Mouse (Mus musculus) neural tube, embryonic 12.5 days (tissue): Measurements from ENCODE around the gene Aplp2. TPM values are rescaled to one million over a fixed set of nuclear protein-coding genes. Genes with fewer than 3 reads are reported as not detected.
A peak's percentile ranks its signal among the peaks of the same experiment; 100 is the strongest.

ENCODE experiments used
- ATAC-seq: fragments of 200-750 bp; cut with Nextera tagmentation; 2 replicates; pipeline ENCODE4 v1.8.0; 2017; ENCODE audit warnings: low read depth, mild to moderate bottlenecking, moderate TSS enrichment, moderate library complexity; ENCODE audit not compliant: low FRiP score
- H3K27ac ChIP-seq: fragments of 300-500 bp; sonication (generic); 2 replicates; pipeline ENCODE4 v1.5.1; 2016
- H3K27me3 ChIP-seq: fragments of 300-500 bp; sonication (generic); replicated peaks from 2 replicates; pipeline ENCODE4 v1.6.1; 2016; ENCODE audit warnings: mild to moderate bottlenecking
- H3K36me3 ChIP-seq: fragments of 300-500 bp; sonication (generic); 2 replicates; pipeline ENCODE4 v1.6.1; 2016; ENCODE audit warnings: mild to moderate bottlenecking
- H3K4me1 ChIP-seq: fragments of 300-500 bp; sonication (generic); 2 replicates; pipeline ENCODE4 v1.6.1; 2016
- H3K4me2 ChIP-seq: fragments of 300-500 bp; sonication (generic); replicated peaks from 2 replicates; pipeline ENCODE4 v1.6.1; 2016; ENCODE audit warnings: mild to moderate bottlenecking
- H3K4me3 ChIP-seq: fragments of 300-500 bp; sonication (generic); 2 replicates; pipeline ENCODE4 v1.5.1; 2016
- H3K9ac ChIP-seq: fragments of 300-500 bp; sonication (generic); 2 replicates; pipeline ENCODE4 v1.6.1; 2016; ENCODE audit warnings: mild to moderate bottlenecking
- H3K9me3 ChIP-seq: fragments of 300-500 bp; sonication (generic); 2 replicates; pipeline ENCODE4 v1.6.1; 2016; ENCODE audit warnings: mild to moderate bottlenecking
- WGBS: fragments of 180-500 bp; shearing (Covaris S2); methylation state at CpG from one replicate; pipeline ENCODE4 v1.1.7; 2016; 5-methylcytosine and 5-hydroxymethylcytosine counted together
- polyA plus RNA-seq: library from polyadenylated mRNA; unstranded; fragments of >200 nt; fragmentation: Nextera tagmentation; extraction: Ambion mirVana; gene quantifications from 2 replicates; pipeline ENCODE4 v1.2.1, GENCODE M21; 2016

The Aplp2 gene
- polyA plus RNA-seq, 1 experiment from 2014 or later, result 334 TPM

GRCm38 (mm10) chr9:31131205-31131968 lies 80.2 kb downstream of the Aplp2 start, which contains the start of gene St14:
TSS of gene St14 (minus strand) at chr9:31131853.
- peak within 1 kb of the TSS; percentile 39 for H3K4me3 ChIP-seq
- H3K36me3 ChIP-seq, result no peaks in the 10 kb centered on the region
- H3K4me2 ChIP-seq, result peak within 1 kb of the TSS; percentile 90
- peak within 1 kb of the TSS; percentile 19; the same call in 1 of the 2 replicates for H3K9ac ChIP-seq
- H3K27ac ChIP-seq, result no peak within 1 kb of the TSS
- ATAC-seq, result peak; percentile 42; the same call in 1 of the 2 replicates
- under 1% methylated on average over 68 of the region's 74 CpGs for WGBS
- peaks cover 60% of the 10 kb centered on the region for H3K27me3 ChIP-seq
- peaks cover 15% of the 10 kb centered on the region for H3K4me1 ChIP-seq
- no peaks in the 10 kb centered on the region for H3K9me3 ChIP-seq

GRCm38 (mm10) chr9:31130357-31131204 lies 81.0 kb downstream of the Aplp2 start:
- 8% methylated on average over 26 of the region's 26 CpGs for WGBS
- peak overlapping the region; percentile 90 for H3K4me2 ChIP-seq
- H3K27me3 ChIP-seq, result peaks cover 60% of the 10 kb centered on the region
- H3K36me3 ChIP-seq, result no peaks in the 10 kb centered on the region
- peak overlapping the region; percentile 39 for H3K4me3 ChIP-seq
- H3K27ac ChIP-seq, result no peak overlapping the region
- H3K9me3 ChIP-seq, result no peaks in the 10 kb centered on the region
- ATAC-seq, result peak; percentile 27; the same call in 1 of the 2 replicates
- peaks cover 15% of the 10 kb centered on the region for H3K4me1 ChIP-seq
- H3K9ac ChIP-seq, result 0 out of 2 replicates have a peak overlapping the region, but pooled peaks have one; percentile 19

- H3K4me1 ChIP-seq, result peaks cover 15% of the 10 kb centered on the region
- no peak overlapping the region for H3K9ac ChIP-seq
- no peaks in the 10 kb centered on the region for H3K36me3 ChIP-seq
- ATAC-seq, result no peak
- no peak overlapping the region for H3K4me2 ChIP-seq
- peak overlapping the region; percentile 15; the same call in 1 of the 2 replicates for H3K4me3 ChIP-seq
- H3K27ac ChIP-seq, result no peak overlapping the region
- 50% methylated on average over 8 of the region's 8 CpGs for WGBS
- H3K9me3 ChIP-seq, result no peaks in the 10 kb centered on the region
- peaks cover 60% of the 10 kb centered on the region for H3K27me3 ChIP-seq
Observed at GRCm38 (mm10) chr9:31129956-31130355, 81.7 kb downstream of the Aplp2 start.

- Histone ChIP-seq H3K4me2 (no peak overlapping the region), H3K9ac (no peak overlapping the region), H3K27me3 (peaks cover 47% of the 10 kb centered on the region), H3K4me3 (no peak overlapping the region), H3K4me1 (peaks cover 15% of the 10 kb centered on the region), H3K9me3 (no peaks in the 10 kb centered on the region), H3K36me3 (no peaks in the 10 kb centered on the region), H3K27ac (no peak overlapping the region)
- 87% methylated on average over 12 of the region's 12 CpGs for WGBS
- no peak for ATAC-seq
Observed at GRCm38 (mm10) chr9:31127876-31128465, 83.6 kb downstream of the Aplp2 start.

- no peak overlapping the region for H3K27ac ChIP-seq
- H3K9me3 ChIP-seq, result no peaks in the 10 kb centered on the region
- H3K4me1 ChIP-seq, result peaks cover 8% of the 10 kb centered on the region
- H3K27me3 ChIP-seq, result peaks cover 28% of the 10 kb centered on the region
- H3K4me3 ChIP-seq, result no peak overlapping the region
- no peak for ATAC-seq
- H3K4me2 ChIP-seq, result no peak overlapping the region
- H3K36me3 ChIP-seq, result no peaks in the 10 kb centered on the region
- 91% methylated on average over 7 of the region's 7 CpGs for WGBS
- no peak overlapping the region for H3K9ac ChIP-seq
Observed at GRCm38 (mm10) chr9:31126079-31126478, 85.5 kb downstream of the Aplp2 start.

GRCm38 (mm10) chr9:31122464-31123030 lies 89.1 kb downstream of the Aplp2 start:
- Histone ChIP-seq H3K4me3 (no peak overlapping the region), H3K27ac (no peak overlapping the region), H3K9ac (no peak overlapping the region), H3K36me3 (no peaks in the 10 kb centered on the region), H3K27me3 (no peaks in the 10 kb centered on the region), H3K9me3 (no peaks in the 10 kb centered on the region), H3K4me2 (no peak overlapping the region), H3K4me1 (no peaks in the 10 kb centered on the region)
- 76% methylated on average over 13 of the region's 13 CpGs for WGBS
- ATAC-seq, result no peak

- Histone ChIP-seq H3K4me2 (no peak overlapping the region), H3K4me1 (no peaks in the 10 kb centered on the region), H3K9me3 (no peaks in the 10 kb centered on the region), H3K27ac (no peak overlapping the region), H3K36me3 (no peaks in the 10 kb centered on the region), H3K9ac (no peak overlapping the region), H3K27me3 (no peaks in the 10 kb centered on the region), H3K4me3 (no peak overlapping the region)
- 51% methylated on average over 4 of the region's 4 CpGs for WGBS
- ATAC-seq, result no peak
Observed at GRCm38 (mm10) chr9:31120533-31120915, 91.1 kb downstream of the Aplp2 start.

- Histone ChIP-seq H3K9ac (no peak overlapping the region), H3K27me3 (no peaks in the 10 kb centered on the region), H3K4me1 (no peaks in the 10 kb centered on the region), H3K36me3 (no peaks in the 10 kb centered on the region), H3K4me3 (no peak overlapping the region), H3K27ac (no peak overlapping the region), H3K9me3 (no peaks in the 10 kb centered on the region), H3K4me2 (no peak overlapping the region)
- ATAC-seq, result no peak
- 44% methylated on average over 11 of the region's 11 CpGs for WGBS
Observed at GRCm38 (mm10) chr9:31119882-31120532, 91.6 kb downstream of the Aplp2 start.

- Histone ChIP-seq H3K9ac (no peak overlapping the region), H3K4me3 (no peak overlapping the region), H3K27me3 (no peaks in the 10 kb centered on the region), H3K36me3 (no peaks in the 10 kb centered on the region), H3K27ac (no peak overlapping the region), H3K9me3 (no peaks in the 10 kb centered on the region), H3K4me2 (no peak overlapping the region), H3K4me1 (no peaks in the 10 kb centered on the region)
- WGBS, result 81% methylated on average over 5 of the region's 5 CpGs
- ATAC-seq, result no peak
Observed at GRCm38 (mm10) chr9:31119405-31119804, 92.2 kb downstream of the Aplp2 start.

GRCm38 (mm10) chr9:31118520-31119298 lies 92.9 kb downstream of the Aplp2 start:
- no peak for ATAC-seq
- H3K27ac ChIP-seq, result no peak overlapping the region
- WGBS, result 37% methylated on average over 11 of the region's 11 CpGs
- no peaks in the 10 kb centered on the region for H3K9me3 ChIP-seq
- H3K36me3 ChIP-seq, result no peaks in the 10 kb centered on the region
- no peaks in the 10 kb centered on the region for H3K27me3 ChIP-seq
- H3K4me3 ChIP-seq, result no peak overlapping the region
- no peak overlapping the region for H3K9ac ChIP-seq
- H3K4me1 ChIP-seq, result no peaks in the 10 kb centered on the region
- no peak overlapping the region for H3K4me2 ChIP-seq

- WGBS, result 90% methylated on average over 6 of the region's 6 CpGs
Observed at GRCm38 (mm10) chr9:31117488-31117887, 94.1 kb downstream of the Aplp2 start.

More at GRCm38 (mm10) chr9:31117488-31117887, 94.1 kb downstream of the Aplp2 start:
- Histone ChIP-seq H3K4me3 (no peak overlapping the region), H3K27me3 (no peaks in the 10 kb centered on the region), H3K36me3 (no peaks in the 10 kb centered on the region), H3K27ac (no peak overlapping the region), H3K9me3 (no peaks in the 10 kb centered on the region), H3K9ac (no peak overlapping the region), H3K4me1 (no peaks in the 10 kb centered on the region), H3K4me2 (no peak overlapping the region)
- no peak for ATAC-seq
